Mouse (Mus musculus) layer of hippocampus, adult 9-11 months (tissue): Measurements from ENCODE around the gene Chrna10.

Source experiments
- DNase-seq: peaks from one replicate; pipeline ENCODE4 v3.0.0; 2022

Gene Chrna10

DNA sequence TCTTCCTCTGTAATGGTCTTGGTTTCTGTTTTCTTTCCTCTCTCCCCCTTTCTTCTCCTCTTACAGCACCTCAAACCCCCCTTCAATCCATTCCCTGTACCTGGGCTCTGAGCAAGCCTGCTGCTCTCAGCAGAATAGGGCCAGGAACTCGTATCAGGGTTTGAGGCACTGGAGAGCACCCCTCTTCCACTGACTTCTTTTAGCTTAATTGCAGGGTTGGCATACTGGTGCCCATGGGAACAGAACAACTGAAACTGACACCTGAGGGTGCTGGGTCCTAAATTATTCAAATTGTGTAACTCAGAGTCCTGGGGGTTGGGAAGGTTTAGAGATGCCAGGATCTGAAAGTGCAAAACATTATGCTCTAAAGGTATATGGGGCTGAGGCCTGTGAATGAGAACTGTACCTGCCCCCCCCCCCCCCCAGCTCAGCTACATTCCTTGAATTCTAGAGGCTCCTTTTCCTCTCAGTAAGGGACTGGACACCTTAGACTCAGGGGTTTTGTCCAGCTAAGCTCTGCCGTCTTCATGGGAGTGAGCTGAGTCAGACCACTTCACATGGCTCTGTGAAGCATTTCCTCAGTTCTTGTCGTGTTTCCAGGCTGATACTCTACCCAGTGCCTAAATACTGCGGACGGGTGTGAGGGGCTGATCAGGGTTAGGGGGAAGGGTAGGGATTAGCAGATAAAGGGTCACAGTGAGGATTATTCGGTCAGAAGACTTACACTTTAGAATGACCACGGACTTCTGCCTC lies at the start of gene Chrna10:
Gene Chrna10, minus strand, starts transcription at position 250 of the 753 bp plus-strand sequence.
- no peak for DNase-seq

DNA sequence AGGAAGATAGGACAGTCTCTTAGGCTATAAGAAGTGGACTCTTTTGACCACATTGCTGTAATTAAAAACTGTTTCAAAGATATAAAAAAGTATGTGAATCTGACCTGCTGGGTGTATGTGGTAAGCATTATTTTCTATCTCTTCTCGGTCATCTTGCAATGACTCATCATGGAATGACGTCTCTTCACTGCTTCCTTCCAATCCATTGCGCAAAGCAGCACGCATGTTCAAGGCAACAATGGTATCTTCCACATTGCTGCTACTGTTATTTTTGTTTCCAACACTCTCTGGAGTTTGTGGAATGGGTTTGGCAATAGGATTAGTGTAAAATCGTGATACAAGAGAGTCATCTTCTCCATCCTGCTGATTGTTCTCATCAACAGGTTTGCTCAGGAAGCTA lies 37.1 kb upstream of the Chrna10 start:
- DNase-seq = no peak

DNA sequence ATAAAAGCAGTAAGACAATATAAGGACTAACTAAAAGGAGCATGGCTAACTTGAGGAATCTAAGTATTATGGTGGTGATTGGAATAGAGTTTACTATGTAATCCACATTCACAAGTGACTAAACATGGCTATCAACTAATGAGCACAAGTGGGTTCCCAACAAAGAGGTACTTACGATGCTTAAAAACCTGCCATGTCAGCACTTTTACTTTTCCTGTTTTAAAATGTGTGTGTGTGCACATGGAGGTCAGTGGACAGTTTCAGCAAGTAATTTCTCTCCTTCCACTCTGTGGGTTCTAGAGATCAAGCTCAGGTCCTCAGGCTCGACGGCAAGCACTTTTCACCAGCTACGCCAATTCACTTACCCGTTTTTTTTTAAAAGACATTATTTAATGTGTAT lies 21.3 kb upstream of the Chrna10 start:
- no peak for DNase-seq

DNA sequence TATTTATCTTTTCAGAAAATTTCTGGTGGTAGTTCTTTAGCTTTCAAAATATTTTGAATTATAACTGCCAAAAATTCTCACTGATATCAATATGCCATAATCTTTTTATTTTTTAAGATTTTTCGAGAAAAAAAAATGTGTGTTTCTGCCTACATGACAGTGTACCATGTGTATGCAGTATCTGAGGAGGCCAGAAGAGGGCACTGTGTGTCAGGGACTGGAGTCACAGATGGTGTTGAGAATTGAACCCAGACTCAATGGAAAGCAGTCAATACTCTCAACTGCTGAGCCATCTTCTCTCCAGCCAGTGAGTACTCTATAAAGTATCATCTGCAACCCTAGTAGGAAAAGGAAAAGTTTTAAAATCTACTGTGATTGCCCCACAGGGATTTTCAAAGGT lies 20.8 kb upstream of the Chrna10 start:
- no peak for DNase-seq

DNA sequence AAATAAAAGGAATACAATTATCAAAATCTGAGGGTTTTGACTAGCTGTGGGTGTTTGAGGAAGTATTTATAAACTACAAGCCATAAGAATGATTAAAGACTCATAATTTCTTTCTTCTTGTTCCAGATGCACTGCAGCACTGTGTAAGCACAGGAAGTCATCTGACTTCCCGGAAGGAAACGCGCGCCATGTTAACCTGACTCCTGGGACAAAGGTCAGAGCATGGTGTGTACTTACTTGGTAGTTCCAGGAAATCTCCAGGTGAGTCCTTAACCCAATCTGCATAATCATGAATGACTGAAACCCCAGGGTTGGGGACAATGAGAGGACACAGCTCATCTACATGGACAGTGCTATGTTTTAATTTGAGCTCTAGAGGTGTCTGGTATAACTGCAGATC lies 15.8 kb upstream of the Chrna10 start:
- no peak for DNase-seq

DNA sequence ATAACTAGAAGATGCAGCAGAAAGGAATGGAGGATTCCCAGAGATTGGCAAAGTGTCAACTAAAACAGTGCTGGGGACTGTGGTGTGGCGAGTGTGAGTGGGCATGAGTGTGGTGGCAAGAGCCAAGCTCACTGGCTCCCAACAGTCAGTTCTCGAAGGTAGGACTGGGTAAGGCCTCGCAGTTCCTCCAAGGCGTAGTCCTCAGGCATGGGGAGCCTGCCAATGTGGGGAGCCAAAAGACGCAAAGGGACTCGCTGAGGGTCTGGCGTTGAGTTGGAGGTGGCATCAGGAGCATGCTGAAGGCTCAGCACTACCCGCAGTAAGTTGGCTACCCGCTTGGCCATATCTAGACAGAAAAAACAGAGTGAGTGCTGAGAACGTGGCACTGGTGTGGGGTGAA lies 3.7 kb upstream of the Chrna10 start:
- DNase-seq = no peak

DNA sequence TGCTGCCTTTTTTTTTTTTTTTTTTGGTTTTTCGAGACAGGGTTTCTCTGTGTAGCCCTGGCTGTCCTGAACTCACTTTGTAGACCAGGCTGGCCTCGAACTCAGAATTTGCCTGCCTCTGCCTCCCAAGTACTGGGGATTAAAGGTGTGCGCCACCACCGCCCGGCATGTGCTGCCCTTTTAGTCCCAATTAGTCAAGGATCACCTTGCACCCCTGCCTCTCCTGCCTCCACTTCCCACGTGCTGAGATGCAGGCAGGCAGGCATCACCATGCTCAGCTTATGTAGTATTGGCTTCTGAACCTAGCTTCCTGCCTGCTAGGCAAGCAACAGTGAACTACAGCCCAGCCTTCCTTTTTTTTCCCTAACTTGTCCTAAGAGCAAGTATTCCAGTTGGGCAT lies 754 bp upstream of the Chrna10 start:
- no peak for DNase-seq

DNA sequence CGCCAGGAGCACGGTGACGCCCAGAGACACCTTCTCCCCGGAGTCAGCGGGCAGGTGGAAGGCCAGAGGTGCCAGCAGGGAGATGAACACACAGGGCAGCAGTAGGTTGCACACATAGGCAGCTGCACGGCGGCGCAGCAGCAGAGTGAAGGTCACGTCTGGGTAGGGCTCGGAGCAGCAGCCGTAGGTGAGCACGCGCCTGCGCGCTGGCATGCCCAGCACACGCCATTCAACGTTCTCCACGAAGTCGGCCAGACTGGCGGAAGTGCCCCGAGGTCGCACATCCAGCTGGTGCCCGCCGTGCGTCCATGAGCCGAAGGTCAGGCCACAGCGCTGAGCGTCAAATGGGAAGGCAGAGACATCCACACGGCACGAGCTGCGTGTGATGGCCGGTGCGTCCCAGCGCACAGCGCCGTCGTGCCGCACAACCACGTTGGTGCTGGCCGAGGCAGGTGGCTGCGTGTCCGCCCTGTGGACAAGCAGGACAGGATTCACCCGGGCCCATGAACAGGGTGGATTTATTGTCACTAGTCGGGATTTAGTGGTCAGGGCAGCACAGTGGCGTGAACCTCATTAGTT lies 3.4 kb downstream of the Chrna10 start:
- DNase-seq = no peak

DNA sequence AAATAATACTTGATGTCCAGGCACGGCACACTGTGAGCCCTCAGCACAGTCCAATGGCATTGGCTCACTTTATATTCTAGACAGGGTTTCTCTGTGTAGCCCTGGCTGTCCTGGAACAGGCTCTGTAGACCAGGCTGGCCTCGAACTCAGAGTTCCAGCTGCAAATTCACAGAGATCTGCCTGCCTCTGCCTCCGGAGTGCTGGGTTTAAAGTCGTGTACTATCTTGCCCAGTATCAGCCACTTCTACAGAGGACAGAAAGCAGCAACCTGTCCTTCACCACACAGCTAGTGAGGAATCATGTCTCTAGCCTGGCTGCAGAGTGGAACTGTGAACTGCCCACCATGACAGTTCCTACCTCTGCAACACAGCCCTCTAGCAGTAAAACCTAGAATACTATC lies 6.9 kb downstream of the Chrna10 start:
- DNase-seq = no peak

DNA sequence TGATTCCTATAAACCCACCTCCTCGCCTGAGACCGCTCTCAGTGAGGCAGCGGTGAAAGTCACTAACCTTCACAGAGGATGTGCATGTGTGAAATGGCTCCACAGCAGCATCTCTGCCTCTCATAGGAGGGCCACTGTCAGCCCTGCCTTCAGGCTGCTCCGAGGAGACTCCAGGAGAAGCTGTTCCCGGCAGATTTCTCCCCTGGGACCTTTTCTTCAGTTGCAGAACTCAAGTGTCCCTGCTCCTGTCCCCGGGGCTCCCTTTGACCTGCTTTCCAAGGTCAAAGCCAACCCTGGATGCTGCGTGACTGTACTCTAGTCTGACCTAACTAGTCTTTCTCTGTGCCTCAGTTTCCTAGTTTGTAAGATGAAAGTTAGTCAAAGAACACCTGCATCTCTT lies 7.5 kb downstream of the Chrna10 start, which contains the start of gene Art5:
Gene Art5, minus strand, starts transcription at position 319 of the 400 bp plus-strand sequence.
- no peak for DNase-seq

DNA sequence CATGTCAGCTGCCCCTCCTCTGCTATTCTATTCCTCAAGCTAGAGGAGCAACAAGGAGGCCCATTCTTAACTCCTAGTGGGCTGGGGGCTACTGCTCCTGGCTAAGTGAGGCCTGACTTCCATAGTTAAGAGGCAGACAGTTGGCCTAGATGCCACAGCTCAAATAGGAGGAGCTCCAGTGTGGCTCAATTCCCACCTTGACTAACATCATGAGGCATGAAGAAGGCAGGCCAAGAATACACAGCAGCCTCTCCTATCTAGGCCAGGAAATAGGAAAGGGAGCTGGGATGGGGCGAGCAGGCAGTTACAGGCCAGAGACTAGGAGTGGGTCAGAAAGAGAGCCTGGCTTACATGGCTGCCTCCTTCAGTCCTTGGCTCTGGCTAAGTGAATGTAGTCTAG lies 8.4 kb downstream of the Chrna10 start:
- no peak for DNase-seq

DNA sequence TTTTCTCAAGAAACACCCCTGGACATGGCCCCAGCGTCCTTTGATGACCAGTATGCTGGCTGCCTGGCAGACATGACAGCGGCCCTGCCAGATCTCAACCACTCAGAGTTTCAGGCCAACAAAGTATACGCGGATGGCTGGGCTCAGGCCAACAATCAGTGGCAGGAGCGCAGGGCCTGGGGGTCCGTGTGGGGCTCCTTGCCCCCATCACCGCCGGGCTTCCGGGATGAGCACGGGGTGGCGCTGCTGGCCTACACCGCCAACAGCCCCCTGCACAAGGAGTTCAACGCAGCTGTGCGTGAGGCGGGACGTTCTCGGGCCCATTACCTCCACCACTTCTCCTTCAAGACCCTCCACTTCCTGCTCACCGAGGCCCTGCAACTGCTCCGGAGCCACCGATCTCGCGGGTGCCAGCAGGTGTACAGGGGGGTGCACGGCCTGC lies 9.9 kb downstream of the Chrna10 start:
- no peak for DNase-seq

DNA sequence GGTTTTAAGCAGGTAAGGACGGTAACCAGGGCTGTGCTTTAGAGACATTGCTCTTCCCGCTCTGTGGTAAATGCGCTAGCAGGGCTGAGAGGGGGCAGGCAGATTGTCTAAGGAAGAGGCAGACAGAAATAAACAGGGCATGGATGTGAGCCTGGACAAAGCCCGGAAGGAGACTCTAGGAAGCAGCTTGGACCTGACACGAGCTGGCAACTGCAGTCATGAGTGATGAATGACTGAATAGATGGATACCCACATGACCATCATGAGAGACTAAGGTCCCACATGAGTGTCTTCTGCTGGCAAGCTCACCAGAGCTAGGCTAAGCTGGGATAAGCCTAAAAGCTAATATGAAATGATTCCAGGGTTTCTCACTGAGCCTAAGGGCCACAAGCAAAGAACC lies 12.5 kb downstream of the Chrna10 start:
- DNase-seq = peak; percentile 42

DNA sequence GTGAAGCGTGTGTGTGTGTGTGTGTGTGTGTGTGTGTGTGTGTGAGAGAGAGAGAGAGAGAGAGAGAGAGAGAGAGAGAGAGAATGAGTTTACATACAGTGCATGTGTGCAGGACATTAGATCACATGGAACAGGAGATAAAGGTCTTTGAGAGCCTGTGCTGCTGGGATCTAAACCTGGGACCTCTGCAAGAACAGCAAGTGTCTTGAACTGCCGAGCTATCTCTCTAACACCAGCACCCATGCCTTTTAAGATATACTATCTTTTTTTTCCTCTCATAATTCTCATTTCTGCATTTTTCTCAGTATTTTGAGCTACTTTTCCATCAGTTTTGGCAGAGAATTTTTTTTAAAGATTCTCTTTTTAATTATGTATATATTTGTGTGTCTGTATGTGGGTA lies 13.1 kb downstream of the Chrna10 start:
- no peak for DNase-seq

DNA sequence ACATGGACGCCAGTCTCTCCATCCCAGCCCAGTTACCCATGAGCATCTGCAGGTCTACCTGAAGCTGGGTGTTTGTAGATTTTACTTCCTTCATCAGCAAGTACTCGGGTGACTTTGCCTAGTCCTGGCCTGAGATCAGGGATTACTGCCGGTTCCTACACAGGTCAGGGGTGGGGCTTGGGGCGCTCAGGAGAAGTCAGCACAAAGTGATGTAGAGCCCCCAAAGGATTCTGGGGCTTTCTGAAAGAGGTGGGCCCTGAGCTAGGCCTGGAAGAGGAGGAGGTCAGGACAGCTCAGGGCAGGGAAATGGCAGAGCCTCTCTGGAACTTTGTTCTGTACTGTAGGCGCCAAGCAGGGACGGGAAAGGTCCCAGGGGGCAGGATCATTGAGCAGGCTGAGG lies 13.9 kb downstream of the Chrna10 start:
- no peak for DNase-seq

DNA sequence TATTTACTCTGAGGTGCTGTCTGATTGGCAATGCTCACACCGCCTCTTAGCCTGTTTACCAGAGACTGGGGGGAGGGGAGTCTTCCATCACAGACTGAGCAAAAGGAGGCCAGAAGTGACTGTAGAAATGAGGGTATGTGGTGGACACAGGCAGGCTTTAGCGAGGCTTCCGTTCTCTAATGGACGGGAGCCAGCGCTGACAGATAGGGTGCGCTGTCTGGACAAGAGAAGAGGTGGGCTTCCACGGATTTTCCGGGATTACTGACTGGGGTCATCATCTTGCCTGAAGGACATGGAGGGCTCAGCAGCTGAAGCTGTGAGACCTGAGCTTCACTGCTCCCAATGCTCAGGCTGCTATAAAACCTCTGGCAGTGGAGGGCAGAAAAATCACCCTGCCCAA lies 14.4 kb downstream of the Chrna10 start:
- DNase-seq = no peak

DNA sequence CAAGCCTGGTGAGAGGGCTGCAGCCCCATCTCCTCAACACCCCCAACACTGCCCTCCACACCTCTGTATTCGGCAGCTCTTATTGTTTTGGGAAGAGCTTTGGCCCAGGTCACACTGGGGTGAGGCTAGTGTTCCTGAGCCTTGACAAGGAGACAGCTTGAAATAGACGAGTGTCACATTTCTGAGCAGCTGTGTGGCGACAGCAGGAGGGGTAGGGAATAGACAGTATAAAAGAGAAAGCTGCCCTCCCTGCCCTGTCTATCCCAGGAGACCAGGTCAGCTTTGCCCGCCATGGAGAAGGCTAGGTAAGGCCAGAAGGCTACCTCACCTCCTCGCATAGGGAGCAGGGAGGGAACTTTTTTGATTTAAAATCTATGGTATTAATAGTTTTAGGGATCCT lies 15.1 kb downstream of the Chrna10 start, which contains the start of gene Art1:
Gene Art1, plus strand, starts transcription at position 257 of the 400 bp plus-strand sequence.
- DNase-seq = no peak

DNA sequence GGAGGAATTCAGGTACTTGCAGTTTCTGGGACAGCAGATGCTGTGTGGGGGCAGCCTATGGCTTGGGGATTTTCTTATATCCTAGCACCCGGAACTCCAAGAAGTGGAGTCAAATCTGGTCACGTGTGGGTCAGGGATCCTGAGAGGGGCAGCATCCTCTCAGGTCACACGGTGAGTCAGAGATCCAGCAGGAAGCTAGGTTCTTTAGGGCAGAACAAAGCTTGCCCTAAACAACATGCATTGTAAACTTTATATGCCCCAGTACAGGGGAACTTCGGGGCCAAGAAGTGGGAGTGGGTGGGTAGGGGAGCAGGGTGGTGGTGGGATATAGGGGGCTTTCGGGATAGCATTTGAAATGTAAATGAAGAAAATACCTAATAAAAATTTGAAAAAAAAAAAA lies 15.8 kb downstream of the Chrna10 start:
- no peak for DNase-seq

DNA sequence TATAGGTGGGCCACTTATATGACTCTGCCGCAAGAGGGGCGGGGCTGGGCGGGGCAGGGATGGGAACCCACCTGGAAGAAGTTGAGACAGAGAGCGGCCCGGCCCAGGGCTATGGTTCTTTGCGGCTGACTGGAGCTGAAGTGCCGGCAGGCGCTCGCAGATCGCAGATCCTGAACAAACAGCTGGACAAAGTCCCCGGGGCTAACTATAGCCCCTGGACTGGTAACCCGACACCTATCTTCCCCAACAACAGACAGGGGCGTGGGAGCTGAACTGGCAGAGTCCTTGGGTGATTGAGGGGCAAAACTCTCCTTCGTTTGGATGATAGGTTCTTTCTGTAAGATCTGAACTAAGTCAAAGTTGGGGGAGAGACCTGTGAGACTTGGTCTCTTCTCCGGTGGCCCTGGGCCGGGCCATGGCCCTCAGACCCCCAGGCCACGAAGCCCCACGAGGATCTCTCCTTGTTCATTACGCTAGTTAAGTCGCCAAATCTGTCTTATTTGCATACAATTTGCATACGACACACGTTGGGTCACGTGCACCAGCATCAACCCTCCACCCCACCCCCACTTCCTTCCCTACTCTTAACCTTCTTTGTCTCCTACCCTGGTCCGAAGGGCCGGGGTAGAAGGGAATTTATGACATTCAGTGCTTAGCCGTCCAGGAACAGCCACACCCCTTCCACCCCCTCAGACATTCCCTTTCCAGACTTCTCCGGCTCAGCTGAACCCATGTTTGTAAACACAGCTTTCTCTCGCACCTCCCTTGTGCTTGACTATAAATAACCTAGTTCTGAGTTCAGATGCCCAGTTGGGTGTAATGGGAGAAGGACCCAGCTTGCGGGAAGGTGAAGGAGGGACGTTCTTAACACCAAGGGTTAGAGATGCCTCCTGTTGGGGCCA lies 16.6 kb downstream of the Chrna10 start:
- DNase-seq = no peak

DNA sequence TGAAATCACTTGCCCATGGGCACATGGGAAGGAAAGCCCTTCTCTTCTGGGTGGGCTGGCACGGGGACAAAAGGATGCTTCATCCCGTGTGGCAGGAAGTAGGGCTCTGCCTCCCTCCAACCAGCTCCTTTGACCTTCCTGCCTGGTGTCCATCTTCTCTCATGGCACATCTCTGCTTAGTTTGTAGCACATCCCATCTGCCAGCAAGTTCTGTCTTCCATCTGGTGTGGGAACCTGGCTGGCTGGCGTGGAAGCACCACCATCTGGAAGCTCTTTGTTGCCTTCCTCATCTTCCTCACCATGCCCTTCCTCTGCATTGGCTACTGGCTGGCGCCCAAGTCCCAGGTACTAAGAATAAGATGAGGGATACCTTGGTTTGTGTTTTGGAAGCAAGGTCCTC lies 29.3 kb downstream of the Chrna10 start:
- no peak for DNase-seq

DNA sequence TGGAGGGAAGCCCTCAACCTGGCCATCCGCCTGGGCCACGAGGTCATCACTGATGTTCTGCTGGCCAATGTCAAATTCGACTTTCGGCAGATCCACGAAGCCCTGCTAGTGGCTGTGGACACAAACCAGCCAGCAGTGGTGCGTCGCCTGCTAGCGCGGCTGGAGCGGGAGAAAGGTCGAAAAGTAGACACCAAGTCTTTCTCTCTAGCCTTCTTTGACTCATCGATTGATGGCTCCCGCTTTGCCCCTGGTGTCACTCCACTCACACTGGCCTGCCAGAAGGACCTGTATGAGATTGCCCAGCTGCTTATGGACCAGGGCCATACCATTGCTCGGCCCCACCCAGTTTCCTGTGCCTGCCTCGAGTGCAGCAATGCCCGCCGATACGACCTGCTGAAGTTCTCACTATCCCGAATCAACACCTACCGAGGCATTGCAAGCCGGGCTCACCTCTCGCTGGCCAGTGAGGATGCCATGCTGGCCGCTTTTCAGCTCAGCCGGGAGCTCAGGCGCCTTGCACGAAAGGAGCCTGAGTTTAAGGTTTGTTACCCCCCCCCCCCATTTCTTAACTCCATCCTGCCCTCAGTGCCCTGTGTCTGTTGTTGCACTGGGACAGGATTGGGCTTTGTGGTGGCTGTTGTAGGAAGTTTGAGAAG lies 32.5 kb downstream of the Chrna10 start:
- DNase-seq = no peak

DNA sequence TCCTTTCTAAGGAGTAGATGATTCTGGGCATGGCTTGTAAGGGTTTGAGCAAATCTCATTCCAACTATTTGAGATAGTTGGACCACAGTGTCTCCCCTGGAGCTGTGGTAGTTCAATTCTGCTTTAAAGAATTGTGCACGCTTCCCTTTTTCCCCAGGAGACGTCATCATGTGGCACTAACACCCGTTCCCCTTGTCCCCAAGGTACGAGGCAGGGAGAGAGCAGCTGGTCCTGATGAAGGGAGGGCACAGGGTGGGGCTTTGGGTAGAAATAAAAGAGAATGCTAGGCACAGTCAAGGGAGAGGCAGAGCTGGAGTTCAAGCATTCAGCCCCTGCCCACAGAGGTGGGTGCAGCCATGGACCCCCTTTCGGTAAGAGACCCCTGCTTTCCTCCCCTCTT lies 33.8 kb downstream of the Chrna10 start, which contains the start of gene Trpc2:
Gene Trpc2, plus strand, starts transcription at position 301 of the 400 bp plus-strand sequence.
- DNase-seq = no peak

DNA sequence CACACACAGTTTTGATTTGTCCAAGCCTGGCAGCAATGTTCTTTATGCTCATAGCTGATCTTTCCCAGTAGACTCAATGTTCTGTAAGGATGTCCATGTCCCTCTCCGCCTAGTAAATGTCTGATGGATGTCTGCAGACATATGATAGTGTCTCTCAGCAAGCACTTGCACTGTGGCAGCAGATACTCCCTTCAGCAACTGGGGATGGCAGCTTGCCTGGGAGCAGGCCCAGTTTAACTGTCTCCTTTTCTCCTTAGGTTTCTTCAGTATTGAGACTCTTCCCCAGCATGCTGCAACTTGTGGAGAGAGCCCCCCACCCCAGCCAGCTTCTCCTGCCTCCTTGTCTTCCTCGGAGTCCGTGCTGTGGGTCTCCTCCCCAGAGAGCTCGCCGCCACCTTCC lies 34.8 kb downstream of the Chrna10 start:
- DNase-seq = no peak
